Mouse (Mus musculus) heart, adult 18-20 months (tissue): ENCODE results near the gene Stau1. TPM values are rescaled to one million over a fixed set of nuclear protein-coding genes. Genes with fewer than 3 reads are reported as not detected.

ENCODE experiments used
- DNase-seq, 2 experiments: peaks; one replicate each; pipeline ENCODE4 v3.0.0; 2021 to 2022; ENCODE audit warnings: mixed read lengths in 1 of 2
- total RNA-seq, 2 experiments: library from RNA; stranded (reverse); gene quantifications; 2 replicates each; pipeline ENCODE4 v1.2.3; 2021

Stau1 gene
- total RNA-seq, 2 experiments from 2014 or later = 40.5 to 45.5 TPM

GRCm38 (mm10) chr2:166991945-166992344 is 4.2 kb downstream of the Stau1 start:
- DNase-seq = peak in 1 of 2 experiments; percentile 35

GRCm38 (mm10) chr2:166990861-166991260 is 5.2 kb downstream of the Stau1 start:
- no peak for DNase-seq

GRCm38 (mm10) chr2:166983351-166983894 is 12.7 kb downstream of the Stau1 start:
- DNase-seq = no peak

- no peak for DNase-seq
Observed at GRCm38 (mm10) chr2:166980161-166980560, 15.9 kb downstream of the Stau1 start.

GRCm38 (mm10) chr2:166977490-166977889 is 18.6 kb downstream of the Stau1 start:
- no peak for DNase-seq

- DNase-seq = peak; percentile 44 to 47
Observed at GRCm38 (mm10) chr2:166976356-166976755, 19.7 kb downstream of the Stau1 start.

GRCm38 (mm10) chr2:166974177-166974872 is 21.8 kb downstream of the Stau1 start:
- no peak for DNase-seq

GRCm38 (mm10) chr2:166973153-166973552 is 22.9 kb downstream of the Stau1 start:
- DNase-seq = no peak

GRCm38 (mm10) chr2:166964773-166965172 is 31.3 kb downstream of the Stau1 start:
- DNase-seq = no peak

- DNase-seq = no peak
Observed at GRCm38 (mm10) chr2:166963257-166963656, 32.8 kb downstream of the Stau1 start.

- peak; percentile 36 to 55 for DNase-seq
Observed at GRCm38 (mm10) chr2:166960648-166961330, 35.3 kb downstream of the Stau1 start.

GRCm38 (mm10) chr2:166956805-166957204 is 39.3 kb downstream of the Stau1 start:
- DNase-seq = peak; percentile 64 to 75

GRCm38 (mm10) chr2:166952151-166952550 is 43.9 kb downstream of the Stau1 start:
- DNase-seq = no peak

GRCm38 (mm10) chr2:166950853-166951648 is 45.0 kb downstream of the Stau1 start:
- DNase-seq = peak in 1 of 2 experiments; percentile 40

GRCm38 (mm10) chr2:166948936-166949335 is 47.2 kb downstream of the Stau1 start:
- no peak for DNase-seq

- no peak for DNase-seq
Observed at GRCm38 (mm10) chr2:166948246-166948645, 47.9 kb downstream of the Stau1 start.

- DNase-seq = no peak
Observed at GRCm38 (mm10) chr2:166945456-166945855, 50.6 kb downstream of the Stau1 start.

GRCm38 (mm10) chr2:166944346-166944745 is 51.8 kb downstream of the Stau1 start:
- no peak for DNase-seq

- DNase-seq = no peak
Observed at GRCm38 (mm10) chr2:166943146-166943545, 53.0 kb downstream of the Stau1 start.

- no peak for DNase-seq
Observed at GRCm38 (mm10) chr2:166936166-166936565, 59.9 kb downstream of the Stau1 start.

GRCm38 (mm10) chr2:166935582-166935981 is 60.5 kb downstream of the Stau1 start:
- no peak for DNase-seq

- DNase-seq = no peak
Observed at GRCm38 (mm10) chr2:166934416-166934815, 61.7 kb downstream of the Stau1 start.

GRCm38 (mm10) chr2:166933943-166934342 is 62.2 kb downstream of the Stau1 start:
- no peak for DNase-seq
